Mouse (Mus musculus) neural tube, embryonic 10.5 days (tissue): ENCODE results near the gene Zfp362.

Experiments
- DNase-seq: peaks from one replicate; pipeline ENCODE4 v3.0.0-alpha.2; 2017; ENCODE audit warnings: low spot score; ENCODE audit errors: extremely low spot score

Gene Zfp362

DNA sequence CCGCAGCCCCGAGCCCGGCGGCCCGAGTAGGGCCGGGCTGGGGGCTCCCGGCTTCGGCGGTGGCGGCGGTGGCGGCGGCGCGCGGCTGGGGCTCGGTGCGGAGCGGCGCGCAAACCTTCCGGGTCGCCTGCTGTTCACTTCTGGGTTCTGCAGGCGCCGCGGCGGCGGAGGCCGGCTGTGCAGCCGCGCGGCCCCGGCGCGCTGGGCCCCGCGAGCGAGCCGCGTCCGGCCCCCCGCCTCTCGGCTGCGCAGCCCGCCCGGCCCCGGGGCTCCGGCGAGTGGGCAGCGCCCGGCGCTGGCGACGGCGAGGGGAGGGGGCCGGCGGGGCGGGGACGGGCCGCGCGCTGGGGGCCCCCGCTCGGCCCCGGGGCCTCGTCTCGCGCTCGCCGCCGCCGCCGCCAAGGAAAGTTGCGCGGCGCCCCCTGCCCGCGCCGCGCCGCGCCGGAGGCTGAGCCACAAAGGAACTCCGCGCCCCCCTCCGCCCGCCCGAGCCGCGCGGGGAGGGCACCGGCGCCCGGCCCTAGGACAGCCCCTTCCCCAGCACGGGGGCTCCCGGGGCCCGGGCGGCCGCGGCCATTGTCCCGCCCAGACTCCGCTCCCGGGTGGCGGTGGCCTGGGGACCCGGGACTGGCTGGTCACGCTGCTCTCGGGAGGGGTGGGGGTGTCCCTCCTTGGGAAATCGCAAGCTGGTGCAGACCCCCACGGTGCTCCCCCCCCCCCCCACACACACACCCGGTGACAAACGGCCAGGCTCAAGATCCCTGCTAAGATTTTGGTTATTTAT is at the start of gene Zfp362:
Gene Zfp362, minus strand, starts transcription at position 3 of the 784 bp plus-strand sequence.
- DNase-seq, result peak; percentile 78

DNA sequence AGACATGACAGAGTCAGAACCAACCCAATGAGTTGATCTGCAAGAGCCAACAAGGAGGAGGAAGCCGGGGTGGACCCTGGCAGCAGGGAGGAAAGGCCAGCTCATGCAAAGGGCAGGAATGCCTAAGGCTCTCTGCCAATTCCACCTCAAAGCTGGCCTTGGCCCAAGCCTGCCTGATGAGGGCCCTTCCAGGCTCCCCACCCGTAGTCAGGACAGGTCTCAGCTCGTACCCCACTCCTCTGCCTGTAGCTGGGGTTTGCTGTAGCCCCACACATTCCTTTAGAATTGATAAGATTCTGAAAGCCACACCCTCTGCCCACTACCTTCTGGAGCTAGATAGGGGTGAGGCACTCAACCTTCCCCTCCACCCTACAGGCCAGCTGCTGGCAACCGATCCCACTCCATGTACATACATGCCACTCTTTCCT is 49.8 kb upstream of the Zfp362 start:
- DNase-seq, result no peak

DNA sequence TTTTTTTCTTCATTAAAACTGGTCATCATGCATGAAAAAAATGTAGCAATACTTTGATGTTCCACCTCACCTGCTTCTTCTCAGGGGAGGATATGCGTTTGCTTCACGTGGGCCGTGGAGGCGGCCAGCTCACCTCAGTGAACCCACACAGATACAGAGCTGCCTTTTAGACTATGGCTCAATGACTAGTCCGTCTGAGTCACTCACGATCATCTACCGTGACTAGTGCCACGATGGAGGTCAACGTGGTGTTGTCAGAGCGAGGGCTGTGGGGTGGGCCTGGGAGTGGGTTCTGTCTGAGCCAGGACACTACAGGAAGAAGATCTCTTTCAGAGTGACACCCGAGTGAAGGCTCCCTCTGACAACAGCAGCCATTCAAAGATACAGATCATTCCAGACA is 47.3 kb upstream of the Zfp362 start:
- no peak for DNase-seq

DNA sequence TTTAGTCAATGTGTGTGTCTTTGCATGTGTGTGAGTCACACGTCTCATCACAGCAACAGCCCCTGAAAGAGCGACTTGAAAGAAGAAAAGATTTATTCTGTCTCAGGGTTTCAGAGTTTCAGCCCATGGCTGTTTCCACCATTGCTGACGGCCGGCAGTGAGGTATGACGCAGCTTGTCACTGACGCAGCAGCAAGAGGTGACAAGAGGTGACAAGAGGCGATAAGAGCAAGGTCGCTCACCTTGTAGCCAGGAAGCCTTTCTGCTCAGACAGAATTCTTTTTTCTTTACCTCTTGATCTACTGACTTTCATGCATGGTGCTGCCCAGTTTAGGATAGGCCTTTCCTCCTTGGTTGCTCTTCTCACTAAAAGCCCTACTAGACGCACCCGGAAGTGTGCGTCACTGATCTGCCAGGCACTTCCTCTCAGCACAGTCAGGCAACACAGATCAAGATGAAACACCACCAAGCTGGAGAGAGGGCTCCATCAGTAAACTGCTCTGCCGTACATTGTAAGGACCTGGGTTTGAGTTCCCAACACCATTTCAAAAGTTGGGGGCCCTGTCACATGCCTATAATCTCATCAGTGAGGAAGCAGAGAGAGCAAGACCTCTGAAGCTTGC is 46.5 kb upstream of the Zfp362 start:
- no peak for DNase-seq

DNA sequence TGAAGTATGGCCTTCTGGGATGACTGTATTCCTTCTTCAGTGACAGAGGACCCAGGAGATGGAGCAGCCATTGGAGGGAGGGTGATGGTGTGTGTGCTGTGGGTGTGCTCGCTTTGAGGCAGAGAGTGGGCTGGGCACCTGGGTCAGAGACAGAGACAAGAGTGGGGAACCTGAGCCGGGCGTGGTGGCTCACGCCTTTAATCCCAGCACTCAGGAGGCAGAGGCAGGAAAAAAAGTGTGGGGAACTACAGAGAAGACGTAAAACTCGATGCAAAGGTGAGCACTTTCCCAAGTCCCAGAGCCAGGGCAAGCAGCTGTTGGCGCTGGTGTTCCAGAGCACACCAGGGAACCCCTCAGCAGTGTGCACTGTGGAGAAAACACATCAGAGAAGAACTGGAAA is 43.8 kb upstream of the Zfp362 start:
- DNase-seq, result no peak

- DNase-seq, result no peak
Observed at GRCm38 (mm10) chr4:128848961-128849360, 43.1 kb upstream of the Zfp362 start.

GRCm38 (mm10) chr4:128845367-128845973 is 39.6 kb upstream of the Zfp362 start:
- no peak for DNase-seq

DNA sequence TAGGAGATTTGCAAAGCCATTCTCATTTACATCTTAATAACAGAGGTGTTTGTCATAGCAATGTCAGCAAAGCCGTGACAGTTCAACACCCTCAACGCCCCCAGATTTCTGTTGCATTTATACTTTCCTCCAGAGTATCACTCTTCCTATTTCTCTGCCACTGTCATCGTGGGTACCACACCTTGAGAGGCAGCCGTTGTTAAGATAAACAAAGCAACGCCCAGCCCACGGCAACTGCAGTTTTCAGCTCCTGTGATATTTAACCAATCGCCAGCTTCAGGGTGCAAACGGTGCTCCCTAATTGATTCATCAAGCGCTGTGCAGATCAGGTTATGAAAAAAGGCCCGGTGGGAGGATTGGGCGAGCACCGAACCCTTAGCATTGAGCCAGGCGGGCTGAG is 38.7 kb upstream of the Zfp362 start:
- DNase-seq, result no peak

GRCm38 (mm10) chr4:128841259-128841658 is 35.4 kb upstream of the Zfp362 start:
- DNase-seq, result no peak

DNA sequence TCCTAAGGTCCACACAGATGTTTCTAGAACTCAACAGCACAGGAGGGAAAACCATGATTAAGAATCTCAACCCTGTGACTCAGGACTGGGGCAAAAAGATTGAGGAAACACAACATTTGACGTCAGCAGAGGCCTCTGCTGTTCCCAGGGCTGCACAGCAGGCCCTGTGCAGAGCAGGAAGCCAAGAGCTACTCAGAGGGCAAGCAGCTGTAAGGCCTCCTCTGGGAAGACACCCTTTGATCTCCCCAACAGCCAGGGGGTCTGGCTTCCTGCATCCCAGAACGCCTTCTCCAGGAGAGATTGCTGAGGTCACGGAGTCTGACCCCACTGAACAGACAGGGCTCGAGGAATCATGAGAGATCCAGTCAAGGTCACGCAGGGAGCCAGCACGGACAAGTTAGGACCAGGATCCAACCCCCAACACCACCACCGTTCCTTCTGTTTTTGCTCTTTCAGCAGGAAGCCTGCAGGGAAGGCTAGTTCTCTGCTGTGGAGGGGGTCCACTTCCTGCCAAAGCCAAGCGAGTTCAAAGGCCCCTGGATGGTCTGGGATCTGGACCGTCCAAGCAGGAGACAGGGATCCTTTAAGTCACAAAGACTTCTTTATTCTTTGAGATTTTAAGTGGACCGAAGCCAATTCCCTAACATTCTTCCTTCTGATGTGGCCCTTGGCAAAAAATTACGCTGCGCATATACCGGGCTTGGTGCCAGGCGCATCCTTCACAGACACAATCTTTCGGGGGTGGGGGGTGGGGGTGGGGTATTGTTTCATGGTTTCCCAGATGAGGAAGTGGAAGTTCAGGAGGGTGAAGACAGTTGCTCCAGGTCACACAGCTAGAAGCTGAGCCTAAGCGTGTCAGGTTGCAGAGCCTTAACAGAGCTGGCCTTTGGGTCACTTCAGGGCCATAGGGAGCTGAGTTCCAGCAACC is 34.2 kb upstream of the Zfp362 start:
- peak; percentile 59 for DNase-seq

GRCm38 (mm10) chr4:128838202-128838601 is 32.4 kb upstream of the Zfp362 start:
- DNase-seq, result no peak

GRCm38 (mm10) chr4:128824131-128824530 is 18.3 kb upstream of the Zfp362 start:
- DNase-seq, result no peak

GRCm38 (mm10) chr4:128820568-128820967 is 14.7 kb upstream of the Zfp362 start:
- DNase-seq, result no peak

- DNase-seq, result no peak
Observed at GRCm38 (mm10) chr4:128817011-128817410, 11.2 kb upstream of the Zfp362 start.

DNA sequence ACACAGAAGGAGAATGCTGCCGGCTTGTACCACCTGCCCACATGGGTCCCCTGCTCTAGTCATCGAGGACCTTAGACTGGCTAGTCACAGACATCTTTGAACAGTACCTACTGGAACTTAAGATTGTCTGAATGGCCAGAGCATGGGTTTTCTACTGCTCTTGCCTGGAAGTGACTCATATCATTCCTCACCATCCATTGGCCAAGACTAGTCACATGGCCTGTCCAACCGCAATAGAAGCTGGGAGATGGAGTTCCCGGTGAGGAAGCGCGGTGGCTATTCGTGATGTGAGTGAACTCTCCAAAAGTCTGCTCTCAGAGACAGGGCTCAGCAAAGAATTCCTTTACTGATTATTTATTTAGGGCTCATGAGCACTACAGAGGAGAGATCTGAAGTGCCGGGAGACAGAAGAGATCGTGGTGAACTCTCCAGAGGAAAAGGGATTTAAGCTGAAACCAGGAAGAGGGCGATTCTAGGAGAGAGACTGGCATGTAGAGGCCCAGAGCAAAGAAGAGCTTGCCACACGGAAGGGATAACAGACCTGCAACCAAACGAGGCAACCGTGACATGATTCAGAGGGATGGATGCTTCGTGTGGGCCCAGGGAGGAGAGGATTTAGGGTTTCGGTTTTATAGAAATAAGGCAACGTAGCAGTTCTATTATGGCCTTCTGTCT is 5.7 kb upstream of the Zfp362 start:
- peak; percentile 70 for DNase-seq

DNA sequence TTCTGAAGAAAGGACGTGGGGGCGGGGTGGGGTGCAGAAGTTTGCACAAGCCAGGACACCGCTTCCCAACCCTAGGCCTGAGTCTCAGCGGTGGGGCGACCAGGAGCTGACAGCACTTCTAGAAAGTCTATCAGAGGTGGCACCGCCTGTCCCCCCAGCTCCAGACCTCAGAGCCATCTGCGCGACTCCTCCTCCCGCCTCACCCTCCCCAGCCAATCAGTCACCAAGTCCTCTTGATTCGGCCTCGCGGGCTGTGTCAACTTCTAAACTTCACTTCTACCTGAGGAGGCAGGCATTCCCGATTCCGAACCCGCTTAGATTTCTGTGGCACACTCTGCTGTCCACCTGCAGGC is 958 bp upstream of the Zfp362 start:
- peak; percentile 78 for DNase-seq

DNA sequence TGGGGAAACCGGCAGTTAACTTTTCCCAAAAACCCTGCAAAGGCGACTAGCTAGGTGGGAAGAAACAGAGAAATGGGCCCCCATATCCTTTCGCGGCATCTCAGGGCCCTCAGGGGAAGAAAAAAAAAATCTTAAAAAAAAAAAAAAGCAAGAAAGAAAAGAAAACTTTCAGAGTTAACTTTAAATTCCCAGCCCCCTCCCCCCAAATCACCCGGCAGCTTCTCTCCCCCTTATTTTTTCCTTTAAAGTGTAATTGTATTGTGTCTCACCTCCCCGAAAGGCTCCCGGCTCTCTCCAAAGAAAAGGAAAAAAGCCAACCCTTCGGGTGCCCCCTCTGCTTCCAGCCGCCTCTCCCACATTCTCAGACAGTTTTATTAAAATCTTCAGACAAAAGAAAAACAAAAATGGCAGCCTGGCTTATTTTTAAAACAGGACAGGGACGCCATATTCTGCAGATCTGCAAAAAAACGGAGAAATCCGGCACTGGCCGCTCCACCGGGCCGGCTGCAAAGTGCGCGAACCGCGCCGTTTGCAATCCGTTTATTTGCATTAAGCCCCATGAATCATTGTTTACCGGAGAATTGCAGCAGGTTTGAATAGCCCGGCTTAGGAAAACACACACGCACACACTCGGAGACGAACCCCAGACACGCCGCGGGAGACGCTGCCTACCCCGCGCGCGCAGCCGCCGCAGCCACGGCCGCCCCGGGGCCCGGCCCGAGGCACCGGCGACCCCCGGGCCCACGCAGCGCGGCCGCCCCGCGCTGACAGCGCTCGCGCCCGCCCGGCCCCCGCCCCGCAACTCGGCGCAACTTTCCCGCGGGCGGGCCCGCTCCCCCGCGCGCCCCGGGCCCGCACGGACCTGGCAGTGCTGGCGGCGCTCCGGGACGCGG is 449 bp downstream of the Zfp362 start:
- peak; percentile 69 for DNase-seq

GRCm38 (mm10) chr4:128804426-128805149 is 1.3 kb downstream of the Zfp362 start:
- peak; percentile 52 for DNase-seq

DNA sequence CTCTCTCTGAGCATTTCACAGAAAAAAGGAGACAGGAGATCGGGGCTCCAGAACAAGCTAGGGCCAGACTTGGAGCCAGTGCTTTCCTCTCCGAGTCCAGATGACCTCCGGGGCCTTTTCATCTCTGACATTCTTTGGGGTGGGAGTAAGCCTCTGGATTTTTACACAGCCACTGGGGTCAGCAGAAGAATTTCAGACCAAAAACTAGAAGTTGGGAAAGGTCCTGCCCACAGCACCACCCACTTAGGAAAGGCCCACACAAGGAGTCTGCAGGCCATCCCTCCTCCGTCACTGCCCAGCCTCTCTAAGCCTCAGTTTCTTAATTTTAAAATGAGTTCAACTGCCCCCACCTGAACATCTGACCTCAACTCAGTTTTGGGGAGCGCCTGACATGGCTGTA is 2.3 kb downstream of the Zfp362 start:
- no peak for DNase-seq
